Mouse (Mus musculus): Measurements from ENCODE around the gene 4930503E14Rik. TPM values are rescaled to one million over a fixed set of nuclear protein-coding genes. Genes with fewer than 3 reads are reported as not detected.
"Not testable (repeated sequence)": the region's sequence is repeated elsewhere in the genome, so short reads cannot be mapped to it uniquely, and the experiment has no call there.

The 4930503E14Rik gene
- polyA plus RNA-seq (2015; fragmentation: Nextera tagmentation; extraction: Ambion mirVana): not detected in 2 replicates

GRCm38 (mm10) chr14:44213154-44213553 is at the start of gene 4930503E14Rik:
Gene 4930503E14Rik (minus strand): TSS chr14:44213254.
- H3K9me3 ChIP-seq; H3K27ac ChIP-seq; H3K27me3 ChIP-seq; H3K36me3 ChIP-seq; H3K4me2 ChIP-seq; H3K4me3 ChIP-seq; ATAC-seq (ENCODE audit: low FRiP score); H3K4me1 ChIP-seq (replicated peaks); H3K9ac ChIP-seq: not testable (repeated sequence)
- 91% methylated on average over 3 of the region's 3 CpGs for WGBS

- no peaks in the 10 kb centered on the region for H3K9me3 ChIP-seq
- H3K4me3 ChIP-seq: no peak overlapping the region
- no peak overlapping the region for H3K27ac ChIP-seq
- H3K27me3 ChIP-seq: no peaks in the 10 kb centered on the region
- ATAC-seq (ENCODE audit: low FRiP score): no peak
- H3K4me1 ChIP-seq (replicated peaks): no peaks in the 10 kb centered on the region
- H3K4me2 ChIP-seq: no peak overlapping the region
- 92% methylated on average over 16 of the region's 16 CpGs for WGBS
- no peaks in the 10 kb centered on the region for H3K36me3 ChIP-seq
- H3K9ac ChIP-seq: no peak overlapping the region
These were observed 35.0 kb upstream of the 4930503E14Rik start for GRCm38 (mm10) chr14:44248039-44248438.

GRCm38 (mm10) chr14:44197361-44197760 is 15.7 kb downstream of the 4930503E14Rik start, which contains the start of gene Gm8212:
Gene Gm8212 (plus strand): TSS chr14:44197661.
- H3K36me3 ChIP-seq; H3K4me3 ChIP-seq; ATAC-seq (ENCODE audit: low FRiP score): not testable (repeated sequence)

GRCm38 (mm10) chr14:44123551-44123950 is 89.5 kb downstream of the 4930503E14Rik start, which contains the start of gene Gm3327:
Gene Gm3327 (plus strand): TSS chr14:44123851.
- not testable (repeated sequence) for H3K27me3 ChIP-seq; H3K4me3 ChIP-seq; H3K4me2 ChIP-seq; H3K27ac ChIP-seq; H3K4me1 ChIP-seq (replicated peaks); H3K9me3 ChIP-seq; H3K9ac ChIP-seq; ATAC-seq (ENCODE audit: low FRiP score); H3K36me3 ChIP-seq
- WGBS: 86% methylated on average over 4 of the region's 4 CpGs

More at GRCm38 (mm10) chr14:44197361-44197760, 15.7 kb downstream of the 4930503E14Rik start, which contains the start of gene Gm8212:
- WGBS: 85% methylated on average over 2 of the region's 3 CpGs
- H3K9me3 ChIP-seq; H3K9ac ChIP-seq; H3K4me2 ChIP-seq; H3K27me3 ChIP-seq; H3K27ac ChIP-seq; H3K4me1 ChIP-seq (replicated peaks): not testable (repeated sequence)

Other genes starting within 250 kb of the 4930503E14Rik start
- not detected in 2 replicates for gene Ang6, start 211.0 kb downstream of the 4930503E14Rik start, polyA plus RNA-seq (2015; fragmentation: Nextera tagmentation; extraction: Ambion mirVana)
- not detected in 2 replicates for gene Ear2, start 110.6 kb downstream of the 4930503E14Rik start, polyA plus RNA-seq (2015; fragmentation: Nextera tagmentation; extraction: Ambion mirVana)
- not detected in 2 replicates for gene Gm3327, start 89.4 kb downstream of the 4930503E14Rik start, polyA plus RNA-seq (2015; fragmentation: Nextera tagmentation; extraction: Ambion mirVana)
- not detected in 2 replicates for gene Gm8212, start 15.6 kb downstream of the 4930503E14Rik start, polyA plus RNA-seq (2015; fragmentation: Nextera tagmentation; extraction: Ambion mirVana)
- not detected in 2 replicates for gene Gm8220, start 72.3 kb upstream of the 4930503E14Rik start, polyA plus RNA-seq (2015; fragmentation: Nextera tagmentation; extraction: Ambion mirVana)
- gene Gm5930, start 125.3 kb upstream of the 4930503E14Rik start, polyA plus RNA-seq (2015; fragmentation: Nextera tagmentation; extraction: Ambion mirVana): not detected in 2 replicates
- gene Gm8229, start 152.1 kb upstream of the 4930503E14Rik start, polyA plus RNA-seq (2015; fragmentation: Nextera tagmentation; extraction: Ambion mirVana): 0.14 TPM in 1 of 2 replicates, not detected in the other
- gene Gm3371, start 197.4 kb upstream of the 4930503E14Rik start, polyA plus RNA-seq (2015; fragmentation: Nextera tagmentation; extraction: Ambion mirVana): not detected in 2 replicates
- gene Gm8232, start 220.4 kb upstream of the 4930503E14Rik start, polyA plus RNA-seq (2015; fragmentation: Nextera tagmentation; extraction: Ambion mirVana): not detected in 2 replicates

Data from hindbrain, embryonic 13.5 days (tissue).